Mouse (Mus musculus) frontal cortex, postnatal 14 days (tissue): ENCODE measurements around the gene Cd59a.
A peak's percentile ranks its signal among the peaks of the same experiment; 100 is the strongest.
"Not testable (repeated sequence)": the region's sequence is repeated elsewhere in the genome, so short reads cannot be mapped to it uniquely, and the experiment has no call there.

ENCODE experiments used
- DNase-seq, 2 experiments: peaks; one replicate each; pipeline ENCODE4 v3.0.0; 2022; ENCODE audit warnings: low spot score in 2 of 2

The Cd59a gene

DNA sequence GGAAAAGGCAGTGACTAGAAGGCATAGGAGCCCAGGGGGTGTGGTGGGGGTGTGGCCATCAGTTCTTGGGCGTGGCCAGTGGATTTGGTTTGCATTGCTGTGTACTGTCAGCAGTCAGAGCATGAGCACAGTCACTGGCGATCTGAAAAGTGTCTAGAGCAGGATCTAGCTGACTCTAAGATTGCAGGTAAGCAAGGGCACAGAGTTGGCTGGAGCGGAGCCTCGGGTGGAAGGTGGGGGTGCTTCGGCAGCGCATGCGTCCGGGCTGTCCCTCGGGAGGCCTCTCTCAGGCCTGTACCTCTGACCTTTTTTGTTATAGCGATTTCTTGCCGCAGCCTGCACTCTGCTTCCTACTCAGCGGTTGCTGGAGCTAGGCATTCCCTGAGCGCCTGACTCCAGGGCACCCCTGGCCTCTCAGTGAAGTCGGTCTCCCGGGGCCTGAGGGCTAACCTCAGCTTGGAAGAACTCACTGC is at the start of gene Cd59a:
Gene Cd59a, plus strand, starts transcription at position 61 of the 473 bp plus-strand sequence.
- peak; percentile 21 to 34 for DNase-seq

- no peak for DNase-seq
These were observed 37.2 kb upstream of the Cd59a start for GRCm38 (mm10) chr2:104058381-104058780.

DNA sequence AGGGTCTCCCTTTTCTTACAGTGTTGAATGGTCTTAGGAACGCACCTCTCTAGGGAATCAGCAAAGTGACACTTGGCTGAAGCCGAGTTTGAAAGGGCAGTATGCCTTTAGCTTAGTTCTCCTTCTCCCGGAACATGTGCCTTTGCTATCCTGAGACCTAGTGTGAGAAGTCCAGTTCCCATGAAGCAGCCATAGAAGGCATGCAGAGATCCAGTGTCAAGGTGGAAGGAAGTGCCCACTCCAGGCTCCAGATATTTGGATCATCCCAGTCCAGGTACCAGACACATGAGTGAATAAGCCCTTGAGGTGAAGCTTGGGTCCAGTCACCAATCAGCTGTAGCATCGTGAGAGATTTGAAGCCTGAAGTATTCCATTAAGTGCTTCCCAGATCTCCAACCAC is 36.6 kb upstream of the Cd59a start:
- no peak for DNase-seq

DNA sequence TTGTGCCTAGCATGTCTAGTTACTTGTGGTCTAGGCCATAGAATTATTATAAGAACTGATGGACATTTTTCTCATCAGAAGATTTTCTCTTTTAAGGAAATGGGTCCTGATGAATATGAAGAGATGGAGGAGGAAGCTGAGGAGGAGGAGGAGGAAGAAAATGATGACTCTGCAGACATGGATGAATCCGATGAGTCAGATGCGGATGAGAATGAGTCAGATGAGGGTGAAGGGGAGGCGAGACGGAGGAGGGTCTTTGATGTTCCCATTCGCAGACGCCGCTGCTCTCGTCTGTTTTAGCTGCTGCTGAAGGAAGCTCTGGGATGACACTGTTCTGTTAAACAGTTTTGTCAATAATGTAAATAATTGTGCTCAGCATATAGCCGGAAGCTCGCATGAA is 35.8 kb upstream of the Cd59a start:
- DNase-seq, result no peak

DNA sequence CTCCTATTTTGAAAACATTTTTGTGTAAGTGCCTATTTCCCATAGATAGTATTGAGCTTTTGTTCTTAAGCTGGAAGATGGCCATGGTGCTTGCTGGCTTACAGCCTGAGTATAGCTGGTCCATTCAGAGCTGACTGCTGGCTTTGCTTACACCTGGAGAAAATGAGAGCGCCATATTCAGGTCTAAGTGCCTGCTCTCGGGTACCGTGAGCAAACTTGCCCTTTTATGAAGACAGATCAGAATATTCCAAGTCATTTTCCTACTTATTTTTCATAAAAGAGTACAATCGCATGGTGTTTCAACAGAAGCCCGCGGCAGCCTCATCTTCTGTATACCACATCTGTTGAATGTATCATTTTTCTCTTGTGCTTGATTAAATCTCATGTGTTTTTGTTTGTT is 34.6 kb upstream of the Cd59a start:
- no peak for DNase-seq

GRCm38 (mm10) chr2:104062665-104063064 is 32.9 kb upstream of the Cd59a start:
- no peak for DNase-seq

DNA sequence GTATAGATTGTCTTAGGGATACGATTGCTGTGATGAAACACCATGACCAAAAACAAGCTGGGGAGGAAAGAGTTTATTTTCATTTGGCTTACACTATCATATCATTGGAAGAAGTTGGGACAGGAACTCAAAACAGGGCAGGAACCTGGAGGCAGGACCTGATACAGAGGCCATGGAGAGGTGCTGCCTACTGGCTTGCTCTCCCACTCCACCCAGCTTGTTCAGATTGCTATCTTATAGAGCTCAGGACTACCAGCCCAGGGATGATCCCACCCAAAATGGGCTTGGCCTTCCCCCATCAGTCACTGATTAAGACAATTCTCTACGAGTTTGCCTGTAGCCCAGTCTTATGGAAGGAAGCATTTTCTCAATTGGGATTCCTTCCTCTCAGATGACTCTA is 31.4 kb upstream of the Cd59a start:
- no peak for DNase-seq

DNA sequence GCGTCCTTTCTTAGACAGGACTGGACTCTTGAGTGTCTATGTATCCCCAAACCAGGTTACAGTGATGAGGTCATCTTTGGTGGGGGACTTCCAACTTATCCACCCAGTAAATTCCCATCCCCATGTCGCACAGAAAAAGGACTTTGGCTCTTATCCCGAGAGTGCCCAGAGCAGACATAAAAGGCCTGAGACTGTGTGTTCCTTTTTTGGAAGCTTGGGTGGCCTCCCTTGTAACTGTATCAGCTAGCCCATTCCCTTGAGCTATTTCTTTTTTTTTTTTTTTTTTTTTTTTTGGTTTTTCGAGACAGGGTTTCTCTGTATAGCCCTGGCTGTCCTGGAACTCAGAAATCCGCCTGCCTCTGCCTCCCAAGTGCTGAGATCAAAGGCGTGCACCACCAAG is 30.1 kb upstream of the Cd59a start, which contains the start of gene Gm10912:
Gene Gm10912, plus strand, starts transcription at position 301 of the 400 bp plus-strand sequence.
- not testable (repeated sequence) for DNase-seq

DNA sequence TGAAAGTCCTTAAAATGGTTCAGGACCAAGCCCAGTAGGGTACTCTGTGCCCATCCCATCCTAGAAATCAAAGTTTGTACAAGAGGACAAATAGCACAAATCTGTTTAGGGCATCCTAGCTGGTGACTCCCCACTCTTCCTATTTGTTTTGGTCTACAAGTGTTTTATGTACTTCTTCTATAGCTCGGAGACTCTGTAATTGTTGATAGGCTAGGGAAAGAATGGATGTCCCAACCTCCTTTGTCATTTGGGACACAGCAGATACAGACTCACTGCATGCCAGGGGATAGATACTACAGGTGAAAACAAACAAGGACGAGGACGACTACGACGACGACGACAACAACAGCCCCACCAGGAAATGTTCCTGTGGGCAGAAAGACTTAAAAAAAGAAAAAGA is 27.2 kb upstream of the Cd59a start, which contains the start of gene Gm10799:
Gene Gm10799, minus strand, starts transcription at position 101 of the 400 bp plus-strand sequence.
- not testable (repeated sequence) for DNase-seq

GRCm38 (mm10) chr2:104069704-104070185 is 25.9 kb upstream of the Cd59a start, which contains the start of gene Cd59b:
TSS of gene Cd59b (plus strand) at chr2:104069849.
- no peak for DNase-seq

GRCm38 (mm10) chr2:104078285-104078684 is 17.3 kb upstream of the Cd59a start:
- DNase-seq, result not testable (repeated sequence)

GRCm38 (mm10) chr2:104081436-104082050 is 14.1 kb upstream of the Cd59a start:
- not testable (repeated sequence) for DNase-seq

GRCm38 (mm10) chr2:104082474-104082873 is 13.1 kb upstream of the Cd59a start:
- no peak for DNase-seq

DNA sequence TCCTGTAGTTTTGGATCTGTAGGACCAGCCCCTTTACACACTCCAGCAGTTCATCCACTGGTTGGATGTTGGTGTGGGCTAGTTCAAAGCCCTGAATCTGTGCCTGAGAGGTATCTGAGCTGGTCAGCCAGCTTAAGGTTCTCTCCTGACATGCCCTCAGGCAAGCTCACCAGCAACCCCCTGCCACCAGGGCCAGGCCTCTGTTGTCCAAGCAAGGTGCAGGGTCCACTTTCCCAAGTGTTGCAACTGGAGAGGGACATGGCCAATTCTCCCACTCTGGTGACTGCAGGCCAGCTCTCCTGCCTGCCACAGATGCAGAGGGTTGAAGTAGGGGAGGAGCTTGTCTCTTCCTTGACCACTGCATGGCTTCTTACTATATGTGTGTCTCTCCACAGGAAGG is 11.6 kb upstream of the Cd59a start:
- not testable (repeated sequence) for DNase-seq

DNA sequence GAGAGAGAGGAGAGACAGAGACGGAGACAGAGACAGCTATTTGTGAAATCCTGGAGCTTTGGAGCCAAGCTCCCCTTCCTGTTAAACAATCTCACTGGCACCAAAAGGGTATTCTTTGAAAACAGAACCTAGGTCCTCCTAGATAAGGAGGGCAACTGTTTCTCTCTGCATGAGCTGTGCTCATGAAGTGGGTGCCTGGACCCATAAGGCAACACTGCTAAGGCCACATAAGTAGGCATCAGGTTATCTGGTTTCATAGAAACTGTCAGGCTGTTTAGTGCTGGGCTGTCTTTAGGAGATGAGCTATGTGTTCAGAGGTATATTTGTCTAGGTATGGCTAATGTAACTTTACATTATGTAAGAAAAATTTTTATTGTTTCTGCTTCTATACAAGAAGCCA is 8.0 kb upstream of the Cd59a start:
- DNase-seq, result not testable (repeated sequence)

GRCm38 (mm10) chr2:104093305-104093704 is 2.3 kb upstream of the Cd59a start:
- DNase-seq, result no peak

DNA sequence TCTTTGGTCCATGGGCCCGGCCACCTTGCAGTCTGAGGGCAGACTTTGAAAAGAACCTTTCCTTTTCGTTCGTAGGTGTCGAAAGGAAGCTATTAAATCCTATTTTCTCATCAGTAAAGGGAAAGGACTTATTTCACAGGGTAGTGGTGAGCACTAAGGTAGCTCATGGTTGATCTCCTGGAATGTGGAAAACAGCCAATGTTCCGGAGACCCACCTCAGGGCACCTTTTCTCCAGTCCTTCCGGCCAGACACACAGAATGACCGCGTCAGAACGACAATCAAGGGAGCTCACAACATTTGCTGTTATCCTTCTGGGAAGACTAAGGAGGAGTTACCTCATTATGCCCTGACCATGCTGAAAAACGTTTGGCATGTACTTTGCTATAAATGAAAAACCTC is 655 bp downstream of the Cd59a start:
- no peak for DNase-seq

DNA sequence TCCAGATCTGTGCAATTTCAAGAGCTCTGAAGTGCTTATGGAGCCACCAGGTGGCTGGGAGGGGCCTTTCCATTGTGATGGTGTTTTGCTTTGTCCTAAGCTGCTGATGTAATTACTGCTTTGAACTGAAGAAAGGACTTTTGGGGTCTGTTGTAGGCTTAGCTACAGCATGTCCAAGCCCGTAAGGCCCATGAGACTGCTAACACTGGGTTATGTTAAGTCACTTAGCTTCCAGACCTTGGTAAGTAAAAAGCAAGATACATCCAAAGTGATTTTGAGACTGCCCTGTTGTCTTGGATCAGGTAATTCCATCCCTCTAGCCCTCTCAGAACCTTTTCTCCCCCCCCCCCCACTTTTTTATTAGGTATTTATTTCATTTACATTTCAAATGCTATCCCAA is 1.2 kb downstream of the Cd59a start:
- not testable (repeated sequence) for DNase-seq

DNA sequence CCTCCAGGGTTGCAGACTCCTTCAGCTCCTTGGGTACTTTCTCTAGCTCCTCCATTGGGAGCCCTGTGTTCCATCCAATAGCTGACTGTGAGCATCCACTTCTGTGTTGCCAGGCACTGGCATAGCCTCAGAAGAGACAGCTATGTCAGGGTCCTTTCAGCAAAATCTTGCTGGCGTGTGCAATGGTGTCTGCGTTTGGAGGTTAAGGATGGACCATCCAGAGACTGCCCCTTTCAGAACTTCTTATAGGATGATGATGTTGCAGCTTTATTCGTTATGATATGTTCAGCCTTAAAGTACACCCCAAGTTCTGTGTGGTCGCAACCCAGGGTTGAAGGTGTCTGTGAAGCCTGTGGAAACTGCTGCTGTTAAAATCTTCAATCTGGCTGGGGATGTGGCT is 1.8 kb downstream of the Cd59a start:
- DNase-seq, result not testable (repeated sequence)

GRCm38 (mm10) chr2:104098529-104099230 is 3.1 kb downstream of the Cd59a start:
- no peak for DNase-seq

DNA sequence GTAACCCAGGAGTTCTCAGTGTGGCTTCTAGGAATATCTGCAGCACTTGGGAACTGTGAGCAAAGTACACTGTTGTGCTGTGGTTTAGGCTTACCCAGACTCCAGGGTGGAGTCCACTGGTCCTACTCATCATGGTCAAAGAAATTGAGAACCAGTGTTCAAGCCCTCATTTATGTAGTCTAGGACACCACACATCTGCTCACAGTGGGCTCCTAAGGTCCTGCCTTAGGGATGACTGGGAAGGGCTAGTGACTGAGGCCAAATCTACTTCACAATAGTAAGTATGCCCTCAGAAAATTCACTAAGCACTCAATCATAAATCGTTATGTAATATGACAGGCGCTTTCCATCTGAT is 3.6 kb downstream of the Cd59a start:
- DNase-seq, result no peak

GRCm38 (mm10) chr2:104099946-104100345 is 4.3 kb downstream of the Cd59a start:
- DNase-seq, result no peak

GRCm38 (mm10) chr2:104104800-104105199 is 9.2 kb downstream of the Cd59a start:
- no peak for DNase-seq
